Comparison of ENCODE assay signal across 8 mouse cellular contexts in the genomic region with DNA sequence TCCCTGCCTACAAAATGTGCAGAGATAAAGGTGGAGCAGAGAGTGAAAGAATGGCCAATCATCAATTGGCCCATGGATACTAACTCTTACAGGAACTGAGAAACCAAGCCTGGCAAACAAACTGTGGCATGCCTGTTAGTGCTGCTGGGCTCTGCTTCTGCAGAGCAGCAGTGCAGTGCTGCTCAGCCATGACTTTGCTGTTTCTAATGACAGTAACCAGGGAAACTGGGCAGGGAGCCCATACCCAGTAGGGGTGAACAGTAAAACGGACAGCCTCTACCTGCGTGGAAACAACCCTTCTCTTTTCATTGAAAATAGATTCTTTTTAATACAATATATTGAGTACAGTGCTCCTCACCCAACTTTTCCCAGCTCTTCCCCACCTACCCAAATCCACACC.
A peak's percentile ranks its signal among the peaks of the same experiment; 100 is the strongest.
DNase-seq lines count a peak whose midpoint lies in the region; ATAC-seq and TF ChIP-seq lines count a peak whose summit lies in the region.
"Had no signal": no experiment of that assay in that cellular context is flagged by ENCODE, and none has a peak within 500 bp of the region (broad histone marks: within the 10 kb centered on the region; RNA-seq: fewer than 3 reads in every experiment).

No protein-coding gene starts in this region.

- peak; percentile 47 for ATAC-seq in Patski

- intact Hi-C loops in left cerebral cortex, postnatal 4 days (cut with DNase I) = no loop called here

- POLR2A ChIA-PET in Patski (lab: Charles Lee) = no interaction called here

- H3K27ac ChIP-seq in layer of hippocampus, adult 2 months = no peak overlapping the region
- H3K27ac ChIP-seq: embryonic facial prominence, embryonic 15.5 days had no signal

- TF ChIP-seq CTCF in Patski (IDR thresholded peaks at IDR 0.05) = no peak
- TF ChIP-seq CTCF in layer of hippocampus, adult 2 months (conservative IDR thresholded peaks at IDR 0.05) = no peak

- in situ Hi-C loops in Patski (cut with MboI; ENCODE audit: low pct_unique_long_range_greater_than_20kb) = no loop called here

- DNase-seq in left cerebral cortex, postnatal 4 days = peak; percentile 72
- no peak for DNase-seq in left cerebral cortex, adult 9 months (ENCODE audit: low spot score in 2 of 2)
- DNase-seq in Patski (ENCODE audit: low read depth, low spot score) = no peak
- peak; percentile 21 to 34 for DNase-seq in cerebellum, postnatal 36 days
- peak; percentile 15 for DNase-seq in layer of hippocampus, adult 2 months (ENCODE audit: low spot score in 2 of 2)
- no peak for DNase-seq in frontal cortex, postnatal 10 days (ENCODE audit: low spot score in 2 of 2)
- no peak for DNase-seq in left cerebral cortex, adult 8-10 months (ENCODE audit: low spot score in 2 of 2)

- CTCF ChIA-PET in Patski (lab: Charles Lee) = no interaction called here

- no peaks in the 10 kb centered on the region for H3K27me3 ChIP-seq in Patski
- H3K27me3 ChIP-seq: embryonic facial prominence, embryonic 15.5 days had no signal

- H3K4me3 ChIP-seq in layer of hippocampus, adult 2 months = no peak overlapping the region
- H3K4me3 ChIP-seq: embryonic facial prominence, embryonic 15.5 days had no signal

Comparison
In these comparisons a context has a peak if more than half of its experiments do, and no peak if none do; other contexts are left out.
1. DNase-seq: peak in left cerebral cortex, postnatal 4 days (single experiment), cerebellum, postnatal 36 days (2 of 2) and layer of hippocampus, adult 2 months (2 of 2); none in left cerebral cortex, adult 9 months (0 of 2), Patski (single experiment), frontal cortex, postnatal 10 days (0 of 2) and left cerebral cortex, adult 8-10 months (0 of 2).